Mouse (Mus musculus) brain, embryonic 14.5 days (tissue): Measurements from ENCODE around the gene Tmem171.

Experiments used
- CTCF ChIP-seq: fragments of 200-500 bp; IDR thresholded peaks from 2 replicates; pipeline ENCODE4 v1.5.1; 2012; ENCODE audit warnings: inconsistent platforms, mild to moderate bottlenecking, moderate library complexity, borderline replicate concordance; ENCODE audit not compliant: insufficient read depth, insufficient read length; ENCODE audit errors: extremely low read depth
- POLR2A ChIP-seq: fragments of 200-500 bp; IDR thresholded peaks from 2 replicates; pipeline ENCODE4 v1.6.1; 2012; ENCODE audit warnings: mild to moderate bottlenecking, inconsistent platforms, borderline replicate concordance; ENCODE audit not compliant: poor library complexity, insufficient read depth, insufficient read length, severe bottlenecking; ENCODE audit errors: extremely low read depth

DNA sequence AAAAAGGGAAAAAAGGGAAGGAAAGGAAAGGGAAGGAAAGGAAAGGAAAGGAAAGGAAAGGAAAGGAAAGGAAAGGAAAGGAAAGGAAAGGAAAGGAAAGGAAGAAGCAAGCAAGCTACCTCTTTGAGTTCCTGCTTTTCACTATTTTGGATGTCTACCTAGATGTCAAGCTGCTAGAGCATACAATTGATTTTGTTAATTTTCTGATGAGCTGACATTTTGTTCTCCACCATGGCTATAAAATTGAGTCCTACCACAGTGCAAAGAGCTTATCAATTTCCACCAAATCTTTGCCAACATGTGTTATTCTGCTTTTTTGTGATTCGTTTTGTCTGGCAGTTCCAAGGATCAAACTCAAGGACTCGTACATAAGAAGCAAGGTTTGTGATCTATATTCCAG is 43.6 kb upstream of the Tmem171 start:
- TF ChIP-seq CTCF (no peak), POLR2A (no peak)
